ENCODE assay signal across 9 mouse cellular contexts in the genomic region with DNA sequence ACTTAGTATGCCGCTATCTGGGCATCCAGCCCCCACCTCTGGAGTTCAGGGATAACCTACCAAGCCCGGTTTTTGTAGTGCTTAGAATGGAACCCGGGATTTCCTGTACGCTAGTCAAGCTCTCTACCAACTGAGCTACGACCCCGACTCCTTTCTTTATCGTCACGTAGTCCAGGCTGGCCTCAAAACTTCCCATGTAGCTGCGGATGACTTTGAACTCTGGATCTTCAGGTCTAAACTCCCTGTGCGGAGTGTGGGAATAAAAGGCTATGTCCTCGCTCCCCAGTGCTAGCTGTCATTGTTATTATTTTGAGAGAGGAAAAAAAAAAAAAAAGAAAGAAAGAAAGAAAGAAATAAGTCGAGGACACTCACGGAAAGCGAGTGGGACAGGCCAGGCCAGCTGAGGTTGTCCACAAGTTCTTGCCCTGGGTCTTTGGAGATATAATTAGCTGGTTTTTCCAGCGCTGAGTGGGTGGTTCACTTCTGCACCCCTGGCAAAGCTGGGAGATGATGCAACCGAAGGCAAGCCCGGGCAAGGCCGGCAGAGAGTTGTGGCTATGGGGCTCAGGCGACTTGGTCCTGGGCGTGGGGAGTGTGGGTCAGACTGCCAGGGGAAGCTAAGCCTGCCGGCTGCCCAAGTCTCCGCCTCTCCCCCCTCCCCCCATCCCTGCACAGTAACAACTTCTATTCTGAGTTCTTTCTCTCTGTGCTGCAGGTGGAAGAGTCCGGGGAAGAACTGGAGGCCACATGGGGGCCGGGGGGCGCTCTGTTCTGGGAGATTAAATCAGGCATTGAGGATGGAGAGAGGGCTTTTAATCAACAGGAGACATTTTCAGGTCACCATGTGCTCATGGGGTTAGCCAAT. TPM values are rescaled to one million over a fixed set of nuclear protein-coding genes. Genes with fewer than 3 reads are reported as not detected.
DNase-seq lines count a peak whose midpoint lies in the region; ATAC-seq and TF ChIP-seq lines count a peak whose summit lies in the region.
"Had no signal": no experiment of that assay in that cellular context is flagged by ENCODE, and none has a peak within 500 bp of the region (broad histone marks: within the 10 kb centered on the region; RNA-seq: fewer than 3 reads in every experiment).

No protein-coding gene starts in this region.

- no peak for DNase-seq in spleen, adult 2 months (ENCODE audit: low read depth in 1 of 2, low spot score in 2 of 2)
- no peak for DNase-seq in spleen, postnatal 10 days (ENCODE audit: low spot score in 2 of 2)
- DNase-seq in brain, adult 2 months (ENCODE audit: low read depth, low spot score), result peak; percentile 63
- DNase-seq in gastrocnemius, postnatal 14 days, result peak; percentile 85
- DNase-seq in intestine, embryonic 14.5 days (ENCODE audit: low spot score), result no peak
- DNase-seq in liver, postnatal 0 days, result peak; percentile 68
- DNase-seq in spleen, adult 12 weeks (ENCODE audit: low spot score), result no peak

- no peak for TF ChIP-seq POLR2A in spleen, adult 2 months (IDR thresholded peaks at IDR 0.05; ENCODE audit: low read depth, low read length)

- WGBS in spleen, adult 2 months, result 6% methylated on average over 25 of the region's 25 CpGs
- WGBS in intestine, embryonic 14.5 days, result 15% methylated on average over 25 of the region's 25 CpGs
- WGBS in liver, postnatal 0 days (ENCODE audit: insufficient replicate concordance), result 3% methylated on average over 24 of the region's 25 CpGs
- 7% methylated on average over 25 of the region's 25 CpGs for WGBS in neural tube, embryonic 15.5 days

- H3K27me3 ChIP-seq in spleen, adult 2 months (ENCODE audit: control insufficient read depth, insufficient read depth, low read length), result peaks cover 4% of the 10 kb centered on the region; the same call in 1 of the 2 replicates
- H3K27me3 ChIP-seq in intestine, embryonic 14.5 days (replicated peaks; ENCODE audit: control insufficient read depth, insufficient read depth, low read length), result peaks cover 17% of the 10 kb centered on the region
- H3K27me3 ChIP-seq in liver, postnatal 0 days (ENCODE audit: insufficient read depth, low read length), result peaks cover 10% of the 10 kb centered on the region
- peaks cover 17% of the 10 kb centered on the region; the same call in 1 of the 2 replicates for H3K27me3 ChIP-seq in neural tube, embryonic 15.5 days (replicated peaks)

- intact Hi-C loops in gastrocnemius, postnatal 14 days (cut with DNase I; ENCODE audit: low total_unique reads), result no loop called here

- H3K4me1 ChIP-seq in spleen, adult 2 months (ENCODE audit: control insufficient read depth, insufficient read depth, insufficient read length), result peaks cover 6% of the 10 kb centered on the region; the same call in 1 of the 2 replicates
- H3K4me1 ChIP-seq in intestine, embryonic 14.5 days (replicated peaks; ENCODE audit: control insufficient read depth, insufficient read depth, low read length), result peaks cover 16% of the 10 kb centered on the region
- peaks cover 19% of the 10 kb centered on the region for H3K4me1 ChIP-seq in liver, postnatal 0 days (ENCODE audit: insufficient read depth)
- peaks cover 27% of the 10 kb centered on the region for H3K4me1 ChIP-seq in neural tube, embryonic 15.5 days

- H3K4me3 ChIP-seq in spleen, adult 2 months (ENCODE audit: extremely low read depth, insufficient read depth, insufficient read length), result peak overlapping the region; percentile 45
- H3K4me3 ChIP-seq in intestine, embryonic 14.5 days (ENCODE audit: low read depth, low read length), result peak overlapping the region; percentile 6; the same call in 1 of the 2 replicates
- H3K4me3 ChIP-seq in liver, postnatal 0 days (ENCODE audit: low read depth, low read length), result peak overlapping the region; percentile 42
- peak overlapping the region; percentile 16; the same call in 1 of the 2 replicates for H3K4me3 ChIP-seq in neural tube, embryonic 15.5 days (replicated peaks)

- H3K9me3 ChIP-seq in intestine, embryonic 14.5 days (ENCODE audit: control insufficient read depth, low read length), result no peaks in the 10 kb centered on the region
- no peaks in the 10 kb centered on the region for H3K9me3 ChIP-seq in liver, postnatal 0 days (ENCODE audit: low read length)
- H3K9me3 ChIP-seq in neural tube, embryonic 15.5 days (replicated peaks), result no peaks in the 10 kb centered on the region

- no peak for ATAC-seq in intestine, embryonic 14.5 days (replicated peaks; ENCODE audit: low FRiP score, low TSS enrichment, low read depth)
- peak; percentile 73 for ATAC-seq in liver, postnatal 0 days
- no peak for ATAC-seq in neural tube, embryonic 15.5 days (ENCODE audit: low FRiP score)

- TF ChIP-seq CTCF in spleen, adult 2 months (IDR thresholded peaks at IDR 0.05; ENCODE audit: extremely low read depth, insufficient read depth, insufficient read length, insufficient replicate concordance), result no peak
- TF ChIP-seq CTCF in liver, postnatal 0 days (IDR thresholded peaks at IDR 0.05; ENCODE audit: low read depth), result no peak

- H3K4me2 ChIP-seq in intestine, embryonic 14.5 days (ENCODE audit: low read length), result peak overlapping the region; percentile 47
- peak overlapping the region; percentile 63 for H3K4me2 ChIP-seq in liver, postnatal 0 days (ENCODE audit: low read depth, low read length)
- peak overlapping the region; percentile 44 for H3K4me2 ChIP-seq in neural tube, embryonic 15.5 days

- H3K27ac ChIP-seq in spleen, adult 2 months (ENCODE audit: insufficient read depth, low read length), result no peak overlapping the region
- no peak overlapping the region for H3K27ac ChIP-seq in intestine, embryonic 14.5 days (ENCODE audit: low read depth)
- H3K27ac ChIP-seq in liver, postnatal 0 days (ENCODE audit: low read depth), result peak overlapping the region; percentile 67; the same call in 1 of the 2 replicates
- H3K27ac ChIP-seq in neural tube, embryonic 15.5 days (replicated peaks), result peak overlapping the region; percentile 14; the same call in 1 of the 2 replicates

- no peaks in the 10 kb centered on the region for H3K36me3 ChIP-seq in spleen, adult 2 months (ENCODE audit: control insufficient read depth, insufficient read depth, low read length)
- H3K36me3 ChIP-seq in intestine, embryonic 14.5 days (ENCODE audit: control insufficient read depth, insufficient read depth, low read length), result no peaks in the 10 kb centered on the region
- H3K36me3 ChIP-seq in liver, postnatal 0 days (replicated peaks; ENCODE audit: insufficient read depth, low read length), result no peaks in the 10 kb centered on the region
- no peaks in the 10 kb centered on the region for H3K36me3 ChIP-seq in neural tube, embryonic 15.5 days

- H3K9ac ChIP-seq in intestine, embryonic 14.5 days (ENCODE audit: low read length), result no peak overlapping the region
- peak overlapping the region; percentile 54 for H3K9ac ChIP-seq in liver, postnatal 0 days (replicated peaks)
- no peak overlapping the region for H3K9ac ChIP-seq in neural tube, embryonic 15.5 days (replicated peaks)

- no peak for TF ChIP-seq EP300 in liver, postnatal 0 days (IDR thresholded peaks at IDR 0.05; ENCODE audit: low read depth)

RNA-seq across cellular contexts. Expression of a gene that starts 12.0 kb away (rescaled TPM):
- 7.6 and 8.0 TPM in 2 replicates for polyA plus RNA-seq in spleen, adult 2 months (2012; rRNA removed)
- 10 to 100 TPM; 24.1 to 70.7 TPM for total RNA-seq in gastrocnemius, postnatal 14 days (2021)
- polyA plus RNA-seq in intestine, embryonic 14.5 days (2014; fragmentation: Nextera tagmentation; extraction: Ambion mirVana), result 55.5 and 75.7 TPM in 2 replicates
- polyA plus RNA-seq in liver, postnatal 0 days (2015; fragmentation: Nextera tagmentation; extraction: Ambion mirVana), result 42.4 and 58.1 TPM in 2 replicates
- polyA plus RNA-seq in neural tube, embryonic 15.5 days (2015; fragmentation: Nextera tagmentation; extraction: Ambion mirVana), result 99.0 and 99.7 TPM in 2 replicates

RNA-seq across cellular contexts. Expression of a gene that starts 35.2 kb away (rescaled TPM):
- polyA plus RNA-seq in spleen, adult 2 months (2012; rRNA removed), result 4.9 and 5.2 TPM in 2 replicates
- total RNA-seq in gastrocnemius, postnatal 14 days (2021), result 1 to 10 TPM; 1.2 to 1.6 TPM
- 0.26 and 0.71 TPM in 2 replicates for polyA plus RNA-seq in intestine, embryonic 14.5 days (2014; fragmentation: Nextera tagmentation; extraction: Ambion mirVana)
- polyA plus RNA-seq in liver, postnatal 0 days (2015; fragmentation: Nextera tagmentation; extraction: Ambion mirVana), result 5.4 and 6.3 TPM in 2 replicates
- polyA plus RNA-seq in neural tube, embryonic 15.5 days (2015; fragmentation: Nextera tagmentation; extraction: Ambion mirVana), result 0.15 and 3.7 TPM in 2 replicates
- total RNA-seq: left cerebral cortex, adult 18-20 months had no signal

RNA-seq across cellular contexts. Expression of a gene that starts 46.3 kb away (rescaled TPM):
- 189 and 210 TPM in 2 replicates for polyA plus RNA-seq in spleen, adult 2 months (2012; rRNA removed)
- total RNA-seq in gastrocnemius, postnatal 14 days (2021), result 10 to 100 TPM; 50.7 to 52.3 TPM
- polyA plus RNA-seq in intestine, embryonic 14.5 days (2014; fragmentation: Nextera tagmentation; extraction: Ambion mirVana), result 585 and 647 TPM in 2 replicates
- polyA plus RNA-seq in liver, postnatal 0 days (2015; fragmentation: Nextera tagmentation; extraction: Ambion mirVana), result 163 and 166 TPM in 2 replicates
- 403 and 429 TPM in 2 replicates for polyA plus RNA-seq in neural tube, embryonic 15.5 days (2015; fragmentation: Nextera tagmentation; extraction: Ambion mirVana)

Comparison
In these comparisons a context has a peak if more than half of its experiments do, and no peak if none do; other contexts are left out.
1. DNase-seq: peak in brain, adult 2 months (single experiment), gastrocnemius, postnatal 14 days (single experiment) and liver, postnatal 0 days (single experiment); none in spleen, adult 2 months (0 of 2), spleen, postnatal 10 days (0 of 2), intestine, embryonic 14.5 days (single experiment) and spleen, adult 12 weeks (single experiment).
2. H3K27ac ChIP-seq: peak in liver, postnatal 0 days (single experiment) and neural tube, embryonic 15.5 days (single experiment); none in spleen, adult 2 months (single experiment) and intestine, embryonic 14.5 days (single experiment).
3. Peak in every context shown above with its lines, with median percentiles within 50 percentile points of each other: H3K4me3 ChIP-seq and H3K4me2 ChIP-seq.